Mouse (Mus musculus) spleen, postnatal 10 days (tissue): ENCODE results near the gene Zc3h7b.
"Not testable (repeated sequence)": the region's sequence is repeated elsewhere in the genome, so short reads cannot be mapped to it uniquely, and the experiment has no call there.

Experiments used
- DNase-seq, 2 experiments: peaks; one replicate each; pipeline ENCODE4 v3.0.0; 2021 to 2022; ENCODE audit warnings: low spot score in 2 of 2

Gene Zc3h7b

DNA sequence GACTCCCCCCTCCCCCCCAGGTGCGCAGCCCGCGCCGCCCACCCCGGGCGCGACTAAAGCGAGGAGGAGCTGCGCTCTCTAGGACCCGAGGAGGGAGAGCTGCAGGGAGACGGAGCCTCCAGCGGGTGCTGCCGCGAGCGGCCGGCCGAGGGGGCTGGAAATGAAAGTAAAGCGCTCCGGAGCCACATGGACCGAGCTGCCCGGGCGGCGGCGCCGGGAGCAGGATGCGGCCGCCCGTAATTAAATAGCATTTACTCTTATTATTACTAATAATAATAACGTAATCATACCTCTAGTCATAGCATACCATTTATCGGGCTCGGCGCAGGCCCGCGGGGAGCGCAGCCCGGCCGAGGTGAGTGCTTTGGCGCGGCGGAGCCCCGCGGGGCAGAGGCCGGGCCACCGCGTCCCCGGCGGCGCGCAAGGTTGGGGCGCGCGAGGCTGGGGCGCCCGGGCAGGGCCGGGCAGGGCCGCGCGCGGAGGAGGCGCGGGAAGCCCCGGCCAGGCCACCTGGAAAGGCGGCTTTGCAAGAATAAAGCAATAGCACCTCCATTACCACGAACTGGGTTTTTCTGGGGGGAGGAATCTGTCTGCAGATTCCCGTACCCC lies at the start of gene Zc3h7b, which contains the start of gene Rangap1:
TSS of gene Zc3h7b (plus strand) at position 66 of the 609 bp plus-strand sequence.
TSS of gene Rangap1 (minus strand) at position 539 of the 609 bp plus-strand sequence.
- DNase-seq = peak; percentile 75 to 77

- DNase-seq = no peak
These were observed 47.7 kb upstream of the Zc3h7b start, which contains the start of gene Chadl for GRCm38 (mm10) chr15:81697175-81697574. TSS of gene Chadl (minus strand) at chr15:81697287.

GRCm38 (mm10) chr15:81697847-81698246 lies 47.0 kb upstream of the Zc3h7b start:
- DNase-seq = peak in 1 of 2 experiments; percentile 62

- no peak for DNase-seq
These were observed 46.3 kb upstream of the Zc3h7b start for GRCm38 (mm10) chr15:81698532-81698931.

DNA sequence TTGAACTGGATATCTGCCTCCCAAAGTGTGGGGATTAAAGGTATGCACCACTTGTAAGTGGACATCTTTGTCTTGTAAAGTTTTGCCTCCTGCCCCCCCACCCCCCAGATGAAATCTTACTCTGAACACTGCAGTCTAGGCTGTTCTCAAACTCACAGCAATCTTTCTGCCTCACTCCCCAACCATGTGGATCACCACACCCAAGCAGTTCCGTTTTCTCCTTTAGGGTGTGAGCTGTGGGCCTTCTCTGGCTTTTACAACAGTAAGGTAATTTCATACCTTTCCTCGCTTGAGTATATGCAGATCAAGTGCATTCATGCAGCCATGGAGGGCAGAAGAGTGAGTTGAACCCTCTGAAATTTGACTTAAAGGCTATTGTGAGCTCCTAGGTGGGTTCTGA lies 44.7 kb upstream of the Zc3h7b start:
- DNase-seq = no peak

- DNase-seq = no peak
These were observed 44.3 kb upstream of the Zc3h7b start for GRCm38 (mm10) chr15:81700601-81701000.

GRCm38 (mm10) chr15:81701350-81701749 lies 43.5 kb upstream of the Zc3h7b start:
- not testable (repeated sequence) for DNase-seq

- DNase-seq = no peak
These were observed 42.4 kb upstream of the Zc3h7b start for GRCm38 (mm10) chr15:81702306-81703093.

DNA sequence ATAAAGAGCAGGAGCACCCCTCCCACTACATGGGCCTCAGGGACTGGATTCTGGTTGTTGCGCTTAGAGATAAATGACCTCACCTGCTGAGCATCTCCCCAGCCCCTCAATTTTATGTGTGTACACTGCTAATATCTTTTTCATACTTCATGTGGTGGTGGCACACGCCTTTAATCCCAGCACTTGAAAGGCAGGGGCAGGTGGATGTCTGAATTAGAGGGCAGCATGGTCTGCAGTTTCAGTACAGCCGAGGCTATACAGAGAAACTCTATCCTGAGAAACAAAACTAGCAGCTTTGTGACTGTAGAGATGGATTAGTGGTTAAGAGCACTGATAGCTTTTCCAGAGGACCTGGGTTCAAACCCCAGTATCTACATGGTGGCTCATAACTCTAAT lies 41.8 kb upstream of the Zc3h7b start:
- no peak for DNase-seq

- no peak for DNase-seq
These were observed 35.9 kb upstream of the Zc3h7b start for GRCm38 (mm10) chr15:81708991-81709390.

GRCm38 (mm10) chr15:81709686-81710085 lies 35.2 kb upstream of the Zc3h7b start:
- DNase-seq = no peak

DNA sequence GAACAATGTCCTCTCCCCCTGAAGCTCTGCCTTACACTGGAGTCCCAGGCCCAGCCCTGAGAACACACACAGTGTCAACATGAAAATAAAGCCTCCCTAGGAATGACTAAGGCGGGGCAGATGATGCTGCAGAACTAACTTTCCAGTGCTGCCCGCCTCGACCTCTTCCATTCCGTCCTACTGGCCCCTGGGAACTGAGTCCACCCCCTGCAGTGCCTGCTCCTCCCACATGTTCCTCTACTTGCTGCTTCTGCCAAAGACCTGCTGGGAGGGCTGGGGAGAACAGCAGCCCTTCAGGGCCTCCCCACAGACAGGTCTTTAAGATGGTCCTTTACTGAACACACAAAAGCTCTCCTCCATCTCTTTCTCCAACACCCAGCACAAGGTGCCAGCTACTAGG lies 34.1 kb upstream of the Zc3h7b start:
- no peak for DNase-seq

DNA sequence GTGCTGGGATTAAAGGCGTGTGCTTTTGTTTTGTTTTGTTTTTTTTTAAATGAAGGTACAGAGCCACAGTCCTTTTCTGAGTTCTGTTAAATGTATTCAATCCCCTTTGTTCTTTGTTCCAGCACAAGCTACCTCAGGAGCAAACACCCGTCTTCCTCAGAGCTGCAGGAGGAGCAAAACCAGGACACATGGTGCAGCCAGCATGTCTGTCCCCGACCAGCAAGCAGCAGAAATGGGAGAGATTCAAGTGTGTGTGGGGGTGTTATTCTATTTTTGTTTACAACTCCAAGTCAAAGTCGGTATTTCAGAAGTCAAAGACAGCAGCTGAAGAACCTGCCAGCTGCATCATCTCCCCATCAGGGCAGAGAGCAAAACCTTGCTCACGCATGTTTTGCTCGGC lies 31.1 kb upstream of the Zc3h7b start:
- no peak for DNase-seq

- no peak for DNase-seq
These were observed 26.3 kb upstream of the Zc3h7b start for GRCm38 (mm10) chr15:81718336-81719138.

GRCm38 (mm10) chr15:81719139-81719531 lies 25.7 kb upstream of the Zc3h7b start:
- DNase-seq = no peak

DNA sequence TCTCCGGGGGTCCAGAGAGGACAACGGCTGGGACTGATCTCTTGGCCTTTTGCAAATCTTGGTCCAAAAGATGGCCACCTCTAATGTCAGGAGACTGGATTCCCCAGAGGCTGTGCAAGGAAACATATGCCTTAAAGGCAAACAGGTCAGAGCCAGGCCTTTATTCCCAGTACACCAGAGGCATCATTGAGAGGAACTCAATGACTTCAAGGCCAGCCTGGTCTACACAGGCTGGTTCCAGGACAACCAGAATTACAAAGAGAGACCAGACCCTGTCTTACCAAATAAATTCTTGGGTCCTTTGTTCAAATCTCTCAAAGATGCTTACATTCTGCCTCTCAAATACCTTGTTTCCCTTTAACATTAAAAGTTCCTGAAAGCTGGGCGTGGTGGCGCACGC lies 22.5 kb upstream of the Zc3h7b start:
- no peak for DNase-seq

DNA sequence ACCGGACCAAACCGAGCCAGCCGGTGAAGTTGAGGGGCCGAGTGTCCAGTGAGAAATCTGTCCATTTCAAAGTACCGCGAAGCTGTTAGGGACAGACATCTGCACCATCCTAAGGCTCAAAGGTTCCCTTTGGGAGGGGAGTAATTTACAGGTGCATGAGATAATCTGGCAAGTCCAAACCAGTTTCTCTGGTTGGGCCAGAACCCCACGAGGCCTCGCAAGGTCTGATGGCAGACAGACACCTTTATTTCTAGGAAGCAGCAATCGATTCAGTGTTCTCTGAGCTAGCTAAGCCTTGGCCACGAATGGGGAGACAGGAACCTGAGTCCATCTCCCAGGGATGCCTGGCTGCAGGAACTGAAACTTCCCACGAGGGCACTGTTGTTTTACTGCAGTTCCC lies 21.2 kb upstream of the Zc3h7b start:
- DNase-seq = no peak

GRCm38 (mm10) chr15:81725965-81726364 lies 18.9 kb upstream of the Zc3h7b start:
- no peak for DNase-seq

- DNase-seq = peak; percentile 60 to 72
These were observed 15.5 kb upstream of the Zc3h7b start for GRCm38 (mm10) chr15:81729241-81729791.

GRCm38 (mm10) chr15:81729792-81730635 lies 14.8 kb upstream of the Zc3h7b start:
- peak; percentile 92 to 97 for DNase-seq

DNA sequence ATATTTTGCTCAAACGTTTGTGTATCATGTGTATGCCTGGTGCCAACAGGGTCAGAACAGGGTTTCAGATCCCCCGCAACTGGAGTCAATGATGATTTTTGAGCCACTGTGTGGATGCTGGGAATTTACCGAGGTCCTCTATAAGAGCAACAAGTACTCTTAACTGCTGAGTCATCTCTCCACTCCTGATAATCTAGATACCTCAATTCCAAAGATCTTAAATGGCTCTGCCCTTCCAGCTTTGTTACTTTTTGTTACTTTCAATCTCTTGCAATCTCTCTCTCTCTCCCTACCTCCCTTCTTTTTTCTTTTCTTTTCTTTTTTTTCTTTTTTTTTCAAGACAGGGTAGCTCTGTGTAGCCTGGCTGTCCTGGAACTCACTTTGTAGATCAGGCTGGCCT lies 9.8 kb upstream of the Zc3h7b start:
- no peak for DNase-seq
